Mouse (Mus musculus) large intestine, adult 2 months (tissue): ENCODE measurements at regions not wholly inside any gene's neighbourhood (a gene's known extent, or its start where the extent isn't known, plus 50 kb on each side); places are given as distances from the start of the nearest gene placed in this dataset.

ENCODE experiments used
- DNase-seq: peaks from one replicate; pipeline ENCODE4 v3.0.0-alpha.2; 2012; ENCODE audit warnings: low read depth, low spot score
- WGBS: fragments of 180-500 bp; shearing (Covaris S2); methylation state at CpG from one replicate; pipeline ENCODE4 v1.1.7; 2018; 5-methylcytosine and 5-hydroxymethylcytosine counted together

DNA sequence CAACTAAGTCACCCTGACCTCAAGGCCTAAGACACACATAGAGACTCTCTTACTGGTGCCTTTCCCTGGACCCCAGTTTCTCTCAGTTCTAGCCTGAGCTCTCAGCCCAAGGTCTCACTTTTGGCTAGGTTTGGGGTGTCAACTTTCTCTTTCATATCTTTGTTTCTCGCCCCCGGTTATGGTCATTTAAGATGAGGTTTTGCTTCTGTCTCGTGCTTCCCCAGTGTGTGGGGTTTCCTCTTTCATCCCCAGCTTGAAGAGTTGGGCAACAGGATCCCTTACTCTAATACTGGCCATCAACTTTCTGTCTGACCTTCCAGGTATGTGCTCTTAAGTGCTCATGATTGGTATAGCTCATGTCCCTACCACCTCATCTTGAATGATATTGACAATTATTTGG lies 67.5 kb downstream of the Lmo4 start:
- no peak for DNase-seq
- 57% methylated on average over 3 of the region's 3 CpGs for WGBS

GRCm38 (mm10) chr3:144136432-144136831 lies 68.6 kb downstream of the Lmo4 start:
- DNase-seq, result peak; percentile 42
- 30% methylated on average over 2 of the region's 2 CpGs for WGBS

GRCm38 (mm10) chr3:144135646-144136045 lies 69.4 kb downstream of the Lmo4 start:
- DNase-seq, result peak; percentile 35
- 61% methylated on average over 6 of the region's 6 CpGs for WGBS

- no peak for DNase-seq
- 97% methylated on average over 4 of the region's 4 CpGs for WGBS
Observed at GRCm38 (mm10) chr3:144128042-144128441, 77.0 kb downstream of the Lmo4 start.

DNA sequence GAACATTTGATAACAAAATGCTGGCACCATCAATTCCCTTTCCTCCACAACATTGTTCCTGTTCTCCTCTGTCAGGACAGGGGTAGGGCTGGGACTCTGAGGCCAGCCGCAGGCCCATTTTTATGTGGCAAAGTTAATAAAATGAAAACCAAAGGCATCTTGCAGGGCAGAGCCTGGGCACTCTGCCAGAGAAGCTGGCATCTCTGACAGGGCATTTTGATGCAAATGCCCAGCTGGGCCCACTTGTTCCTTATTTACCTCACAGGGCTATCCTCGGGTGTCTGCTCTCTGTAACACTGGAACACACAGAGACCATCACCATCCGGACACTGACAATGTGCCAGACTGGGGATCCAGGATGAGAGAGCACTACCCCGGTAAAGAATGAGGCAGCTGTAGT lies 80.7 kb downstream of the Lmo4 start:
- DNase-seq, result no peak
- WGBS, result 39% methylated on average over 4 of the region's 4 CpGs

DNA sequence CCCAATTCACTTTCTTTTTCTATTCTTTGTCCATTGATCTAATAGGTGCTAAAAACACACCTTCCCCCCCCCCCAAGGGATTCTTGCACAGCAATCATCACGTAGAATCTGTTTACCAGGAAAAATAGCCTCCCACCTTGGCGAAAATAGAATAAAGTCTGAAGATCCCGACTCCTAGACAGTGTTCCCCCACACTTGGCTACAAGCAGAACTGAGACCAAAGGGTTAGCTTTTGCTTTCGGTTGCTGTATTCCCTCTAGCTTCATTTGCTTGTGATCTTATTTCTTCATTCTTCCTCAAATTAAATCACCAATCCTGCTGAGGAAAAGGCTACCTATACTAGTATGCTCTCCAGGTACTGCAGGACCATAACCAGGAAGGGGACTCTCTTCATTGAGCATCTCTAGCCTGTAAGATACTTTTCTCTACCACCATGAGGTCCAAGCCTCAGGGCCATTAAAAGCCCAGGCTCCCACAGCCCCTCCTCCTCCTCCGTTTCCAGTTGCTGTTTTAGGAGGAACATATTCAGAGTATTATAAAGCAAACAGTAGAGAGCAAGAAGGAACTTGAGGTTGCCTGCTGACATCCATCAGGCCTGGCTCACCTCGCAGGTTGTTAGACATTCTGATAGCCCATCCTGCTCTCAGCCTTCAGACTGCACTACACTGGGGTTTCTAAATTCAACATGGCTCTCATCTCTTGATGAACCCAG lies 81.5 kb downstream of the Lmo4 start:
- 70% methylated on average over 6 of the region's 6 CpGs for WGBS
- DNase-seq, result no peak

- no peak for DNase-seq
- WGBS, result 53% methylated on average over 3 of the region's 3 CpGs
Observed at GRCm38 (mm10) chr3:144119076-144119475, 85.9 kb downstream of the Lmo4 start.

DNA sequence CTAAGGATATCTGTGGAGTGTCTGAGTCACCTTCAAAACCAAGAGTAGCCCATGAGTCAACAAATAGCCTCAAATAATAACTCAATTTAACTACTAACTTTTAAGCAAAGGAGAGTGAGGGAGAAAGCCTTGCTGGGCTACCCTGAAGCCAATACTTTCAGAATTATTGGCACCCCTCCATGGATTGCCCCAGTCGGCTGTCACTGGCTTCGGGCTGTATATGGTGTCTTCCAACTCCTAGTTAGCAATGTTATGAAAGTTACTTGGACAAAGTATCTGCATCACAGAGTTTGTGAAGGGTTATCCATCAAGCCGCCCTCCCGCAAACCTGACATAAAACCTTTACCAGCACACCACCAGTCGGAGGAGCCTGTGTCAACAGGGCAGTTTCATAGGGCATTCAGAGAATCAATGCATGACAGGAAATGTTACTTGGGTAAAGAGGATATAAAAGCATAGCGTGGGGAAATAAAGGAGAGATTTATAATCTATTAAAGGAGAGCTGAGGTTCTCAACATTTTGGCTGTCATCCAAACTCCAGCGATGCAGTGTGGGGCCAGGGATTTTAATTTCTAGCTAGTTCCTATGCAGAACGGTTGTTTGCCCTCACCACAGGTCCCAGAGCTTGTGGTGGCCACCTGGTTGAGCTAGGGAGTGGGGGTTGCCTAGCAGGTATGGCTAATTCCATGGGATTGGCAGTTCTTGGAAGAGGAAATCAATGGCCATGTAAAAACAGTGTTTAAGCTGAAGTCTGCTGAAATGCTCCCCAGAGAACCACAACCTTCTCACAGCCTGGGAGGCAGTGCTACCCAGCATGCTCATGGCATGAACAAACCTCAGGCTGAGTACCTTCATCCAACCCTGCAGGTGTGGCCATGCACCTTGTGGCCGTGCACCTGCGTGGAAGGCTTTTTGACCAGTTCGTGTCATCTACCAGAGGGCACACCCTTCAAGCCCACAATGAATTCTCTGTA lies 91.1 kb downstream of the Lmo4 start:
- no peak for DNase-seq
- 48% methylated on average over 11 of the region's 11 CpGs for WGBS

DNA sequence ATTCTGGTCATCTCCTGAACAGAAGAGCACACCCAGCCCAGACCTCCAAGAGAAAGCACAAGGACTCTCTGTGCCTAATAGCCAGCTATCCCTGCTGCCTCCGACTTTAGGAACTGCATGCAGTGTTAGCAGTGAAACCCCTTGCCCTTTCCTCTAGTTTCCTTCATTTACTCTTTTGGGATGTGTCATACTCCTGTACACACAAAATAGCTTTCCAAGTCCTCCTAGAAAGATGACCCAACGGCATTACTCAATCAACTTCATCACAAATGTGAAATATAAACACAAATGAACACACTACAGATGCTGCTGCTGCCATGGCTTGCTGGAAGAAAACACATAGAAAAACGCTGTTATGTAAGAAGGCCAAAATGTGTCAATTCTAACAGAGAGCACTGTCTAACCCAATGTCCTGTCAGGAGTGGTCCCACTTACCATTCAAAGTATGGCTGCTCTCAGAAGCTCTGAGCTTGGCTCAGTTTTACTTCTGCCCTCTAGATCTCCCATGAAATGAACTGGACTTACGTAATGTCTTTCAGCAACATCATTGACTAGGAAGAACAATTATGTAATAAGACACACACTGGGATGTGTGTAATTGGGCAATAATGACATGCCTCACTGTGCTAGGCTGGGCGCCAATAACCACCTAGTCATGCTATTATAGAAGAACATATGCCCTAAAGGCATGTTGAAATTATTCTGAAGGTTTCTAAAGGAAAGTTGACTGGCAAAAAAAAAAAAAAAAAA lies 94.5 kb downstream of the Lmo4 start:
- no peak for DNase-seq
- WGBS, result 71% methylated on average over 5 of the region's 5 CpGs

- no peak for DNase-seq
- 81% methylated on average over 2 of the region's 2 CpGs for WGBS
Observed at GRCm38 (mm10) chr3:144109769-144110168, 95.3 kb downstream of the Lmo4 start.

DNA sequence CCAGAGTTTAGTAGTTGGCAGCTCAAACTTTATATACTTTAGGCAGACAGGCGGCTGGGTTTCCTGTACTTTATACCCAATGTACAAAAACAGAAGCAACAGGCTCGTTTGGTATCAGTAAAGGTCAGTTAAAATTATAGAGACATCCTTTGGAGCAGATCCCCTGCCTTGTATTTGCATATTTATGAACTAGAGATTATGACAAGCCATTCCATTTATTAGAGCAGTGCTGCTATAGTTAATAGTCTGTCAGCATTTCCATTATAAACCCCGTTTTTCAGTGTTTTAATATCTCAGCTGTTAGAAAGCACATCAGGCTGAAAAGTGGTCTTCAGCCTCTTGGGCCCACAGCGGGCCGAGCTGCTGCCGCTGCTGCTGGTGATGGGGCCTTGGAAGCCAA lies 96.7 kb downstream of the Lmo4 start:
- DNase-seq, result no peak
- WGBS, result 80% methylated on average over 6 of the region's 6 CpGs

- no peak for DNase-seq
- 81% methylated on average over 7 of the region's 7 CpGs for WGBS
Observed at GRCm38 (mm10) chr3:144107664-144108063, 97.4 kb downstream of the Lmo4 start.

DNA sequence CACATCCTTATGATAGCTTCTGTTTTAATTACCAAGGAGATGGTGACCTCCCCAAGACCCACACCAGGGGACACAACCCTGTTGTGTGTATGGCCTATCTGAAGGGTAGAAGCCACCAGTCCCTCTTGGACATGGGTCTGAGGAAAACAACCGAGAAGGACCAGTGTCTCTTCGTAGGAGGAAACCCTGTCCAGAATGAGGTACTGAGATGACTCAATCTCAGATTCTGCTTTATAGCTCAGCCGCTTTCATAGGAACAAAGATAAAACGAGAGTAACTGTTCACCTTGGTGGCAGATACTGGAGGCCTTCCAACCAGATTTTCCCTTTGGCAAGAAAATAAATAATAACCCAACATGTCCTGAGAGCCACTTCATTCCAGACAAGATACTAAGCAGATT lies 100.7 kb downstream of the Lmo4 start:
- no peak for DNase-seq
- 68% methylated on average over 4 of the region's 4 CpGs for WGBS

DNA sequence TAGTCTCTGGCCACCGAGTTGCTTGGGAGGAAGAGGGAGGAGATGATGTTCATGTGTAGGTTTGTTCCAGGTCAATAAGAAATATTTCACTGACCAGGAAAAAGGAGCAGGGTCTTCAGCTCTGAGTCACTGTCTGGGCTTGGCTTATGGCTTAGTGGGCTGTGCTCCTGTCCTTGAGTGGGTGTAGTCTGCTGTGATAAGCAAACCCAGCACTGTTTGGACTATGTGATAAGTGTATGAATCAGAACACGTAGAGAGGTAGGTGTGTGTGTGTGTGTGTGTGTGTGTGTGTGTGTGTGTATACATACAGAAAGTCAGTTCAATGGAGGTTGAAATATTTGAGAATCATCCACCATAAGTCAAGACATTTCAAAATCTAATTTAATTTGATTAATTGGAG lies 105.6 kb downstream of the Lmo4 start:
- DNase-seq, result no peak
- WGBS, result 48% methylated on average over 2 of the region's 2 CpGs

- no peak for DNase-seq
- WGBS, result 73% methylated on average over 8 of the region's 8 CpGs
Observed at GRCm38 (mm10) chr3:144098762-144099161, 106.3 kb downstream of the Lmo4 start.

- 84% methylated on average over 1 of the region's 1 CpGs for WGBS
- DNase-seq, result no peak
Observed at GRCm38 (mm10) chr3:144091231-144091630, 113.8 kb downstream of the Lmo4 start.

- WGBS, result 24% methylated on average over 8 of the region's 8 CpGs
Observed at GRCm38 (mm10) chr3:144089790-144090256, 115.2 kb downstream of the Lmo4 start.

DNA sequence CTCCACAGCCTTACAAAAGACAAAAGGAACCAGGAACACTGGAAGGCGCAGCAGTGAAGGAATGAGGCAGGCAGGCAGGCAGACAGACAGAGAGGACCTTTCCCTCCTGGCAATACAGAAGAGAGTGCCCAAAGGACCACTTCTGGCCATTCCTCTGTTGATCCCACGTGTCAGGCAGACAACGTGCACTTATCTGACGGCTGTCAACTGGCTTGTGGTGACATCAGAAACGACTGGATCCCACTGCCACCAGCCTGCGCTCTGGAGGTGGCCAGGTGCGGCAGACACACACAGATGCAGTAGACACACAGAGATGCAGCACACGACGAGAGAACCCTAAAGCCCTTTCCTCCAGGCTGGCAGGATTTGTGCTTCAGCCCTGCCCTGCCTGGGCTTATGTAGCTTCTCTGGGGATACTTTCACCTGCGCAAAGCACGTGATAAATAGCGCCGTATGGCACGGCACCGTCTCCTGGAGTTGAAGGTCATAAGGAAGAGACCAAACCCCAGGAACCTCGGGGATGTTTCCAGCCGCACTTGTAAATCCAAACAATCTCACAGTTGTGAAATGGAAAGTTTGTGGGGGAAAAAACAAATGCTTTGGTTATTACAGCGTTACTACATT lies 116.6 kb downstream of the Lmo4 start:
- WGBS, result 20% methylated on average over 18 of the region's 18 CpGs
- peak; percentile 35 for DNase-seq

More at GRCm38 (mm10) chr3:144089790-144090256, 115.2 kb downstream of the Lmo4 start:
- no peak for DNase-seq

GRCm38 (mm10) chr3:144087771-144088170 lies 117.2 kb downstream of the Lmo4 start:
- WGBS, result 33% methylated on average over 7 of the region's 7 CpGs
- no peak for DNase-seq

DNA sequence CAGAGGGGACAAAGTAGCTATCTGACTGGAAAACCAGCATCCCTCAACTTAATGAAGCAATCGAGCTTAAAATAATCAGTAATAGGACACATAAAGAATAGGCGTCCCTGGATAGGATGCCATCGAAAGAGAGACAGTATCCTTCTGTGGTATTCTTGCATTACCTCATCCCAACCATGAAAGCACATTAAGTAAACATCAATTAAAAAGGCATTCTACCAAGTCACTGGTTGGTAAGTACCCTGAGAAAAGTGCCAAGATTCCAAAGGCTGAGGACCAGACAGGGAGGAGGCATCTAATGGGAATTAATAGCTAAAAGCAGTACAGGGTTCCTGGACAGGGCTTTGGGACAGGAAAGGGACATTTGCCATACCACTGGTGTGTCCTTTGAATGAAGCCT lies 118.8 kb downstream of the Lmo4 start:
- DNase-seq, result no peak
- WGBS, result 78% methylated on average over 3 of the region's 3 CpGs
